Mouse (Mus musculus): ENCODE results near the gene Tcl1b5.

The Tcl1b5 gene

GRCm38 (mm10) chr12:105208441-105208840 lies 32.3 kb downstream of the Tcl1b5 start:
- in situ Hi-C loops (cut with MboI, MseI), result no loop called here

DNA sequence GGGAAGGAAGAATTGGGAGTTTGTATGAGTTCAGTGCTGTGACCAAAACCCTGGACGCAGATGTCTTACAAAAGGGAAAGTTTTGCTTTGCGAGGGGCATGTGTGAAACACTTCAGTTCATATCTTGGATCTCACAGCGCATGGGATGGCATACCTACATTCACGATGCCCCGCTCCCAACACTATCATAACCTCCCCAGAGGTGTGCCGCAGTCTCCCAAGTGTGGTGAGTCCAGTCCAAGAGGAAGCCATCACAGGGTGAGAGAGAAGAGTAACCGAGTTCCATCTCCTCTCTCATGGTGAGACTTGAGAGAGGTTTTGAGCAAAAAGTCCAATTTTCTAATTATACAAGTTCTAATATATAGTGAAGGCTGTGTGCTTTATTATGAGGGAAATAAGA lies 33.1 kb downstream of the Tcl1b5 start:
- in situ Hi-C loops (cut with MboI, MseI), result no loop called here

GRCm38 (mm10) chr12:105217101-105217760 lies 41.1 kb downstream of the Tcl1b5 start:
- in situ Hi-C loops (cut with MboI, MseI), result no loop called here

- in situ Hi-C loops (cut with MboI, MseI), result no loop called here
Observed at GRCm38 (mm10) chr12:105222601-105223319, 46.6 kb downstream of the Tcl1b5 start, which contains the start of gene Tcl1. Tcl1 (minus strand) TSS chr12:105222793.

DNA sequence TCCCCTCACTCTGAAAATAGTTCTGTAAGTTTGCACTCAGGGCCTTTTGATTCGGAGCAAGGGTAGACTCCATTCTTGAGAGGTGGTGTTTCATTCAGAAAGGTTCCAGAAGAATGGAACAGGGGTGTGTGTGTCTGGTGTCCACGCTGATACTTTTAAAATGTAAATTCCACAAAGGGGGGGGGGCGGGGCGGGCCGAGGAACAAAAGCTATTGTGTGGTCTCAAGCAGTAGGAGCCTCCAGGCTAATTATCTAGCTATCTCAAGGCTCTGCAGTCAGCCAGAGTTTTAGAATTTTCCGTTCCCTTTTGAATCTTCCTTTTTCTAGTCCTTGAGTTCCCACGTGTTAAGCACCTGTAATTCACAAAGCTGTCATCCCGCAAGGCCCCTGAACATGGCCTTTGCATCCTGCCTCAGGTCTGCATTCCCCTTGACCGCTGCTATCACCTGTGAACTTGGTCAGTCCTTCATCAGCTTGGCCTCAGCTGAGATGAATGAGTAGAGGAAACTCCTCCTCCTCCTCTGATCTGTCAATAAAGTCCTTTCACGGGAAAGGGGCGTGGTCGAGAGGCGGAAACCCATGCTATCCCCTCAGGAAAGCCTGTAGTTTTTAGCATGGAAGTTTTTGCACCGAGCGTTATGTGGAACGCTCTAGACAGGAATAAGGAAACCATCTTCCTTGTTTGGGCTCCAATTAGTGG lies 48.6 kb downstream of the Tcl1b5 start:
- in situ Hi-C loops (cut with MboI, MseI), result no loop called here
